Mouse (Mus musculus) MEL (cell line): Measurements from ENCODE around the gene Fbxo4.

Source experiments
- CTCF ChIP-seq, 3 experiments: IDR thresholded peaks in 2 of 3; conservative IDR thresholded peaks in 1 of 3; 2 replicates each; pipeline ENCODE4 v1.5.1; 2011 to 2012; ENCODE audit warnings: low read length in 3 of 3, low read depth in 2 of 3, mild to moderate bottlenecking in 2 of 3, improper control_type of control experiment in 1 of 3, inconsistent platforms in 1 of 3, mixed read lengths in 1 of 3, moderate library complexity in 1 of 3; ENCODE audit not compliant: control insufficient read depth in 1 of 3, insufficient read depth in 1 of 3, poor library complexity in 1 of 3, severe bottlenecking in 1 of 3
- MYB ChIP-seq: IDR thresholded peaks from 2 replicates; pipeline ENCODE4 v1.6.1; 2011; ENCODE audit warnings: mild to moderate bottlenecking, low read depth, low read length, improper control_type of control experiment
- NELFE ChIP-seq: IDR thresholded peaks from 2 replicates; pipeline ENCODE4 v1.6.1; 2011; ENCODE audit warnings: low read depth, low read length, improper control_type of control experiment
- TBP ChIP-seq: IDR thresholded peaks from 2 replicates; pipeline ENCODE4 v1.8.0; 2011; ENCODE audit warnings: low read depth, low read length, improper control_type of control experiment
- UBTF ChIP-seq: IDR thresholded peaks from 2 replicates; pipeline ENCODE4 v1.6.1; 2012; ENCODE audit warnings: low read depth, mild to moderate bottlenecking, inconsistent platforms, low read length, improper control_type of control experiment, moderate library complexity, borderline replicate concordance; ENCODE audit not compliant: insufficient read depth
- USF1 ChIP-seq: IDR thresholded peaks from 2 replicates; pipeline ENCODE4 v1.6.1; 2014; ENCODE audit warnings: low read depth, mild to moderate bottlenecking, inconsistent platforms, low read length, improper control_type of control experiment, moderate library complexity

- TF ChIP-seq NELFE, result no peak
- no peak for TF ChIP-seq TBP
- no peak for TF ChIP-seq UBTF
- no peak for TF ChIP-seq USF1
- no peak for TF ChIP-seq CTCF (IDR thresholded peaks at IDR 0.05 in 2 of 3, conservative IDR thresholded peaks at IDR 0.05 in 1 of 3; ENCODE audit: control insufficient read depth in 1 of 3, insufficient read depth in 1 of 3, low read depth in 2 of 3, low read length in 3 of 3, poor library complexity in 1 of 3, severe bottlenecking in 1 of 3)
- TF ChIP-seq MYB, result no peak
Observed at GRCm38 (mm10) chr15:3970193-3970592, 9.2 kb downstream of the Fbxo4 start.
